Mouse (Mus musculus) limb, embryonic 14.5 days (tissue): ENCODE data around the gene Slc6a8. TPM values are rescaled to one million over a fixed set of nuclear protein-coding genes. Genes with fewer than 3 reads are reported as not detected.

ENCODE experiments used
- ATAC-seq: fragments of 200-750 bp; cut with Nextera tagmentation; 2 replicates; pipeline ENCODE4 v1.8.0; 2017; ENCODE audit warnings: low read depth, moderate number of reproducible peaks, moderate TSS enrichment; ENCODE audit not compliant: low FRiP score
- DNase-seq: peaks from one replicate; pipeline ENCODE4 v3.0.0-alpha.2; 2015; ENCODE audit warnings: low spot score
- H3K27ac ChIP-seq: fragments of 300-500 bp; sonication (generic); replicated peaks from 2 replicates; pipeline ENCODE4 v1.5.1; 2014; ENCODE audit warnings: low read depth, mild to moderate bottlenecking, low read length, moderate library complexity, mixed read lengths
- H3K27me3 ChIP-seq: fragments of 300-500 bp; sonication (generic); 2 replicates; pipeline ENCODE4 v1.6.1; 2014; ENCODE audit warnings: low read length, mixed read lengths; ENCODE audit not compliant: control insufficient read depth, insufficient read depth
- H3K36me3 ChIP-seq: fragments of 300-500 bp; sonication (generic); 2 replicates; pipeline ENCODE4 v1.6.1; 2014; ENCODE audit warnings: mild to moderate bottlenecking, low read length, moderate library complexity, mixed read lengths; ENCODE audit not compliant: control insufficient read depth, insufficient read depth
- H3K4me1 ChIP-seq: fragments of 300-500 bp; sonication (generic); 2 replicates; pipeline ENCODE4 v1.6.1; 2014; ENCODE audit warnings: antibody characterized with exemption, low read length, mixed read lengths; ENCODE audit not compliant: control insufficient read depth, insufficient read depth
- H3K4me2 ChIP-seq: fragments of 300-500 bp; sonication (generic); replicated peaks from 2 replicates; pipeline ENCODE4 v1.6.1; 2014; ENCODE audit warnings: low read depth, mild to moderate bottlenecking, low read length, moderate library complexity; ENCODE audit not compliant: severe bottlenecking
- H3K4me3 ChIP-seq: fragments of 300-500 bp; sonication (generic); replicated peaks from 2 replicates; pipeline ENCODE4 v1.5.1; 2014; ENCODE audit warnings: low read length
- H3K9ac ChIP-seq: fragments of 300-500 bp; sonication (generic); 2 replicates; pipeline ENCODE4 v1.6.1; 2014; ENCODE audit warnings: mild to moderate bottlenecking, low read depth, low read length, moderate library complexity; ENCODE audit not compliant: severe bottlenecking
- H3K9me3 ChIP-seq: fragments of 300-500 bp; sonication (generic); 2 replicates; pipeline ENCODE4 v1.6.1; 2016; ENCODE audit warnings: low read length; ENCODE audit not compliant: control insufficient read depth
- POLR2A ChIP-seq: fragments of 200-500 bp; IDR thresholded peaks from 2 replicates; pipeline ENCODE4 v1.8.0; 2012; ENCODE audit warnings: inconsistent platforms, mild to moderate bottlenecking, moderate library complexity, borderline replicate concordance; ENCODE audit not compliant: insufficient read depth, insufficient read length; ENCODE audit errors: extremely low read depth
- WGBS: fragments of 180-500 bp; shearing (Covaris S2); extraction: QIAGEN DNeasy Blood & Tissue Kit; methylation state at CpG from one replicate; pipeline ENCODE4 v1.1.7; 2014; 5-methylcytosine and 5-hydroxymethylcytosine counted together
- polyA plus RNA-seq, 2 experiments: library from polyadenylated mRNA; depleted of rRNA in 1 of 2; stranded (reverse) in 1 of 2; unstranded in 1 of 2; fragments of >200 nt; fragmentation: Nextera tagmentation in 1 of 2; extraction: Ambion mirVana in 1 of 2; gene quantifications; 2 replicates each; pipeline versions ENCODE4 v1.2.1 to v1.2.3; 2012 to 2014

Slc6a8 gene
- polyA plus RNA-seq, 2 experiments: 11.9 to 71.9 TPM

DNA sequence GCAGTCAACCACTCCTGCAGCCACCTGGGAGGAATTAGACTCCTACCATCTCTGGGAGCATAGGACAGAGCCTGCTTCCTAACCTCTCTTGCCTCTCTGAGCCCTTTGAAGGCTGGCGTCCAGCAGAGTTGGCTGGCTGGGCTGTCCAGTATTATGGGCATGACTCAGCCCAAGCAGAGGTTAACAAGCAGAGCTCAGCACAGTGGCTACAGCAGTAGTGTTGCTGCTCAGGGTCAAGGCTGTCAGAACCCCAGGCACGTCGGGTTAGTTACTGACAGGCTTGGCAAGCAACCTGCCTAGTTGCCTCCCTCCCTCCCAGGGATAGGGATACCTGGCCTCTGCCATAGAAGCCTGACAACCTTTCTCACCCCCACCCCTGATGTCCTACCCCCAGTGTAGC lies 45.3 kb downstream of the Slc6a8 start:
- H3K9me3 ChIP-seq: no peaks in the 10 kb centered on the region
- H3K27ac ChIP-seq: no peak overlapping the region
- DNase-seq (no peak), ATAC-seq (no peak)
- no peak overlapping the region for H3K9ac ChIP-seq
- H3K27me3 ChIP-seq: no peaks in the 10 kb centered on the region
- H3K36me3 ChIP-seq: no peaks in the 10 kb centered on the region
- WGBS: 44% methylated on average over 3 of the region's 3 CpGs
- H3K4me2 ChIP-seq: peak overlapping the region; percentile 23
- no peak overlapping the region for H3K4me3 ChIP-seq
- TF ChIP-seq POLR2A: no peak
- peaks cover 20% of the 10 kb centered on the region for H3K4me1 ChIP-seq

DNA sequence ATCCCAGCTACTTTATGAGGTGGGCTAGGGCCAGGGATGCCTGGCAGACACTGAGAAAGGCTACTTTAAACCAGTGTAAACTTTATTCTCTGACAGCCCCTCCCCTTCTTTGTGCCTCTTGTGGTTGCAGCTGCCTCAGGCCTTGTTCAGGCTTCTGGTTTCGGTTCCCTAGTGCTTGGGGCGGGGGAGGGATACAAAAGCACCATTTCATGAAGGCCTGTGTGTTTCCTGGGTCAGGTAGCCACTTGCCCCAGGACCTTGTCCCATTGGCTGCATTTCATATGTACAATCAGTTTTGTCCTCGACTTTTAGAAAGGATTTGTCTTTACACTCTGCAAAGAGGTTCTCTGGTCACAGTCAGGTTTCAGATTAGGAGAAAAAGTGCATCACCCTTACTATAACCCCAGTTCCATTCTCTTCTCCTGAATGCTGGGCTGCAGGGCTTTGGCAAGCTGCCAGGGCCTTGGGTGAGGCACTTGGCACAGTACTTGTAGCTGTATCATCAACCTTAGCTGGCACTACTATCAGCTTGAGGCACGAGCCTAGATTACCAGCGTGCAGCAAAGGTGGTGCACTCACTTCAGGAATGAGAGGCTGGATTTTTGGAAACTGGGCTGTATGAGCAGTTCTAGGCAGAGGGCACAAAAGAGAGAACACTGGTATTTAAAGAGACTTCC lies 45.9 kb downstream of the Slc6a8 start:
- WGBS: 42% methylated on average over 5 of the region's 5 CpGs
- Histone ChIP-seq H3K36me3 (no peaks in the 10 kb centered on the region), H3K27me3 (no peaks in the 10 kb centered on the region), H3K27ac (no peak overlapping the region), H3K4me1 (peaks cover 20% of the 10 kb centered on the region), H3K4me2 (peak overlapping the region; percentile 23), H3K9me3 (no peaks in the 10 kb centered on the region), H3K9ac (no peak overlapping the region), H3K4me3 (no peak overlapping the region)
- DNase-seq: no peak
- ATAC-seq: no peak
- TF ChIP-seq POLR2A: no peak

DNA sequence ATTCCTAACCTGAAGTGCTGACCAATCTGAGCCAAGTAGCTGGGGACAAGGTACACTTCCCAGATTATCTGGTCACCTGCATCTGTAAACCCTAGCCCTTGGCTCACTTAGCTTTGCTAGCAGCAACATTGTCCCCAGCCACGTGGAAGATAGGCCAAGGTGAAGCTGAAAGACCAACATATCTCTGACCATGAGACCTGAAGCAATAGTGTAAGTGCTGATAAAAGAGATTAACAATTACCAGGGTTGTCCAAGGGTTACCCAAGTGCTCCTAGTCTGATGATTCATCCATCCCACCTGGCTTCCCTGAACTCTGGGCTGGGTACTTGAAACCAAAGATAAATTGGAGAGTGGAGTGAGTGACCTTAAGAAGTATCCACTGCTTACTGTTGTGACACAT lies 58.0 kb downstream of the Slc6a8 start:
- Histone ChIP-seq H3K27me3 (no peaks in the 10 kb centered on the region), H3K27ac (no peak overlapping the region), H3K4me2 (no peak overlapping the region), H3K36me3 (peaks cover 7% of the 10 kb centered on the region; the same call in 1 of the 2 replicates), H3K9me3 (no peaks in the 10 kb centered on the region), H3K4me1 (no peaks in the 10 kb centered on the region), H3K4me3 (no peak overlapping the region), H3K9ac (no peak overlapping the region)
- DNase-seq (no peak), ATAC-seq (no peak)
- TF ChIP-seq POLR2A: no peak
- 59% methylated on average over 1 of the region's 1 CpGs for WGBS

Other genes starting within 250 kb of the Slc6a8 start
- 0.83 and 0.87 TPM in 2 replicates for gene Trex2, start 237.8 kb upstream of the Slc6a8 start, polyA plus RNA-seq (2012; rRNA removed)
- 0.93 and 0.99 TPM in 2 replicates for gene Trex2, start 237.8 kb upstream of the Slc6a8 start, polyA plus RNA-seq (2014; fragmentation: Nextera tagmentation; extraction: Ambion mirVana)
- gene Haus7, start 214.1 kb upstream of the Slc6a8 start, polyA plus RNA-seq (2012; rRNA removed): 39.6 and 48.7 TPM in 2 replicates
- 56.1 and 61.6 TPM in 2 replicates for gene Haus7, start 214.1 kb upstream of the Slc6a8 start, polyA plus RNA-seq (2014; fragmentation: Nextera tagmentation; extraction: Ambion mirVana)
- 399 and 527 TPM in 2 replicates for gene Bgn, start 189.5 kb upstream of the Slc6a8 start, polyA plus RNA-seq (2012; rRNA removed)
- gene Bgn, start 189.5 kb upstream of the Slc6a8 start, polyA plus RNA-seq (2014; fragmentation: Nextera tagmentation; extraction: Ambion mirVana): 223 and 226 TPM in 2 replicates
- 0.77 and 0.79 TPM in 2 replicates for gene Atp2b3, start 170.1 kb upstream of the Slc6a8 start, polyA plus RNA-seq (2012; rRNA removed)
- 0.64 and 0.65 TPM in 2 replicates for gene Atp2b3, start 170.1 kb upstream of the Slc6a8 start, polyA plus RNA-seq (2014; fragmentation: Nextera tagmentation; extraction: Ambion mirVana)
- 10.9 and 13.9 TPM in 2 replicates for gene Dusp9, start 33.7 kb upstream of the Slc6a8 start, polyA plus RNA-seq (2012; rRNA removed)
- gene Dusp9, start 33.7 kb upstream of the Slc6a8 start, polyA plus RNA-seq (2014; fragmentation: Nextera tagmentation; extraction: Ambion mirVana): 2.4 and 5.0 TPM in 2 replicates
- 27.4 and 34.4 TPM in 2 replicates for gene Pnck, start 13.0 kb upstream of the Slc6a8 start, polyA plus RNA-seq (2012; rRNA removed)
- gene Pnck, start 13.0 kb upstream of the Slc6a8 start, polyA plus RNA-seq (2014; fragmentation: Nextera tagmentation; extraction: Ambion mirVana): 20.9 and 22.7 TPM in 2 replicates
- gene Bcap31, start 43.0 kb downstream of the Slc6a8 start, polyA plus RNA-seq (2012; rRNA removed): 82.5 and 97.4 TPM in 2 replicates
- 235 and 239 TPM in 2 replicates for gene Bcap31, start 43.0 kb downstream of the Slc6a8 start, polyA plus RNA-seq (2014; fragmentation: Nextera tagmentation; extraction: Ambion mirVana)
- 20.2 and 25.3 TPM in 2 replicates for gene Abcd1, start 43.4 kb downstream of the Slc6a8 start, polyA plus RNA-seq (2012; rRNA removed)
- gene Abcd1, start 43.4 kb downstream of the Slc6a8 start, polyA plus RNA-seq (2014; fragmentation: Nextera tagmentation; extraction: Ambion mirVana): 15.2 and 16.8 TPM in 2 replicates
- 1.9 and 2.7 TPM in 2 replicates for gene Plxnb3, start 83.9 kb downstream of the Slc6a8 start, polyA plus RNA-seq (2012; rRNA removed)
- gene Plxnb3, start 83.9 kb downstream of the Slc6a8 start, polyA plus RNA-seq (2014; fragmentation: Nextera tagmentation; extraction: Ambion mirVana): 0.62 and 0.82 TPM in 2 replicates
- 46.4 and 48.0 TPM in 2 replicates for gene Srpk3, start 101.3 kb downstream of the Slc6a8 start, polyA plus RNA-seq (2012; rRNA removed)
- 22.2 and 31.0 TPM in 2 replicates for gene Srpk3, start 101.3 kb downstream of the Slc6a8 start, polyA plus RNA-seq (2014; fragmentation: Nextera tagmentation; extraction: Ambion mirVana)
- 366 and 388 TPM in 2 replicates for gene Idh3g, start 113.7 kb downstream of the Slc6a8 start, polyA plus RNA-seq (2012; rRNA removed)
- 217 and 220 TPM in 2 replicates for gene Idh3g, start 113.7 kb downstream of the Slc6a8 start, polyA plus RNA-seq (2014; fragmentation: Nextera tagmentation; extraction: Ambion mirVana)
- gene Ssr4, start 113.9 kb downstream of the Slc6a8 start, polyA plus RNA-seq (2012; rRNA removed): 284 and 305 TPM in 2 replicates
- gene Ssr4, start 113.9 kb downstream of the Slc6a8 start, polyA plus RNA-seq (2014; fragmentation: Nextera tagmentation; extraction: Ambion mirVana): 254 and 292 TPM in 2 replicates
- gene Pdzd4, start 151.8 kb downstream of the Slc6a8 start, polyA plus RNA-seq (2012; rRNA removed): 20.9 and 22.0 TPM in 2 replicates
- 1.4 and 1.5 TPM in 2 replicates for gene Pdzd4, start 151.8 kb downstream of the Slc6a8 start, polyA plus RNA-seq (2014; fragmentation: Nextera tagmentation; extraction: Ambion mirVana)
- gene Avpr2, start 219.0 kb downstream of the Slc6a8 start, polyA plus RNA-seq (2012; rRNA removed): 0.03 TPM in 1 of 2 replicates, not detected in the other
- gene Avpr2, start 219.0 kb downstream of the Slc6a8 start, polyA plus RNA-seq (2014; fragmentation: Nextera tagmentation; extraction: Ambion mirVana): 0.10 TPM in 1 of 2 replicates, not detected in the other
- gene L1cam, start 223.0 kb downstream of the Slc6a8 start, polyA plus RNA-seq (2012; rRNA removed): 7.8 and 8.6 TPM in 2 replicates
- 2.9 and 4.6 TPM in 2 replicates for gene L1cam, start 223.0 kb downstream of the Slc6a8 start, polyA plus RNA-seq (2014; fragmentation: Nextera tagmentation; extraction: Ambion mirVana)
- 8.8 and 9.3 TPM in 2 replicates for gene Arhgap4, start 248.7 kb downstream of the Slc6a8 start, polyA plus RNA-seq (2012; rRNA removed)
- 2.7 and 3.7 TPM in 2 replicates for gene Arhgap4, start 248.7 kb downstream of the Slc6a8 start, polyA plus RNA-seq (2014; fragmentation: Nextera tagmentation; extraction: Ambion mirVana)
- gene Naa10, start 248.8 kb downstream of the Slc6a8 start, polyA plus RNA-seq (2012; rRNA removed): 114 and 128 TPM in 2 replicates
- 112 and 117 TPM in 2 replicates for gene Naa10, start 248.8 kb downstream of the Slc6a8 start, polyA plus RNA-seq (2014; fragmentation: Nextera tagmentation; extraction: Ambion mirVana)